Mouse (Mus musculus): ENCODE data around the gene Glyr1.

Glyr1 gene

DNA sequence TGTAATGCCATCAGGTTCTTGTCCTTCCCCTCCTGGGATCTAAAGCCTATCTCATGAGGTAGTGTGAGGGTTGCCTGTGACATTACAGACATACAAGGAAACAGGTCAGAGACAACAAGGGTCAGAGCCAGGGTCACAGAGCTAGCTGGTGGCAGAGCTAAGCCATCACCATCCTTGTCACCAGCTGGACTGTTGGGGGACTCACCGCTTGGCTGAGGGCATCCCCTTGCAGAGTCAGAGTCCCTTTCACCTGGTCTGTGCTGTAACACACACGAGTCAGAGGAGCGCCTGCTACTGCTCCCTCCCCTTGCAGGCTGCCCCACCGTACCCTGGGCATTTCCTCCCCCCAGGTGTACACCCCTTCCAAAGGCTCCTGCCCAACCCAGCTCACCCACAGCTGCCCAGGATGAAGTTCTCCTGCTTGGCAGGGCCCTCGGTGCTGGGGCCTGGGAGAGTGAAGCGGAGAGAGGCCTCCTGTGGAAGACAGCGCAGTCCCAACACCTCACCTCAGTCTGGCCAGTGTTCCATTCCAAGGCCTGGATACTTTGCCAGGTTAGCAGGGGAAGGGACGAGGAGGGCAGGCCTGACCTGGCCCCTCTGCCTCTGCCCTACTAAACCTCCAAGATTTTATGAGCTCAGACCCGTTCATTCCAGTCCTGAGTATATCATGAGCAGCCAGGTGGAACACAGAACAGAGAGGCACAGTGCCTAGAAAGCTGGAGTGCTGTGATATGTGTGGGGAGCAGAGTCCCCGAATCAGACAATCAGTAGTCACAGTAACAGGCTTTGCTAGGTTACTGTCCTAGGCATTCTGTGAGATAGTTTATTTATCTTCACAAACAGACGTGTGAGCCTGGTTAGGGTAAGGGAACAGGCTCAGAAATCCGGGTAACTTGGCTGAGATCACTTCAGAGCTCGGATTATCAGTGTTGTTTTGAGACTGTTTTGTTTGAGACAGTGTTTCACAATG is 37.3 kb downstream of the Glyr1 start:
- no peak for DNase-seq (ENCODE audit: low read depth in 2 of 2, low spot score in 2 of 2)

DNA sequence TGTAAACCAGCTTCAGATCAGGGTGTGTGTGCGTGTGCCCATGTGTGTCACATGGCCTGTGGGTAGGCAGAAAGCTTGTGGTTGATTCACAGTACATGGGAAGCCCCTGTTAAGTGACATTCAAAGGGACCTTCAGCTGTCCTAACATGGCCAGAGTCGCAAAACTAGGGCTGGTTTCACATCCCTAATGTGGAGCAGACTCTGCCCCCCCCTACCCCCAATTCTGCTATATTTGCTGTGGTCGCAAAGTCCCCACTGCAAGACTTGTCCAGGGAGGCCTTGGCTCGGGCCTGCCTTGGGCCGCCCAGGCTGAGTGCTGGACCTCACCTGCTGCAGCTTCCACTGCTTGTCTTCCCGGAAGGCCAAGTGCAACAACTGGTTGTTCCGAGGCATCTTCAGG is 38.4 kb downstream of the Glyr1 start:
- DNase-seq (ENCODE audit: low read depth in 2 of 2, low spot score in 2 of 2), result no peak

DNA sequence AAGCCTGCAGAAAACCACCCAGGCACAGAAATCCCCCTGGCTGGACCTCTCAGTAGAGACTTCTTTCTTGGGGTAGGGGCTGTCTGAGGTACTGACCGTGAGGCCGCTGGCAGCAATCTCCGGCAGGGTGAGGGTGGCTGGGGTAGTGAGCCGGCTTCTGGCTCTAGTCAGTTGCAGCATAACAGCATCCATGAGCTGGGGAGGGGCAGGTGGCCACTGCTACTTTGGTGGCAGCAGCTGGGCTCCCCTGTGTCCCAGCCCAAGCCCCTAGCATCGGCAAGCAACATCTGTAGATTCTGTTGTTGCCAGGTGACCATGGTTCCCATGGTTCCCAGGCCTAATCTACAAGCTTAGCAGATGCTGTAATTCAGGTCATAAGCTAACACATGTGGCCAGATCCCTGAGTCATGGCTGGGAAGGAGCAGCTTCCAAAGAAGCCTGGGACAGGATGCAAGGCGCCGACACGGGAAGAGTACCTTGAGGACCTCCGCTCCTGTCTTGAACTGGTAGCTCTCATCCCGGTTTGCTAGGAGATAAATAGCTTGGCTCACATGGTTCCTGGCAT is 39.2 kb downstream of the Glyr1 start:
- no peak for DNase-seq (ENCODE audit: low read depth in 2 of 2, low spot score in 2 of 2)

DNA sequence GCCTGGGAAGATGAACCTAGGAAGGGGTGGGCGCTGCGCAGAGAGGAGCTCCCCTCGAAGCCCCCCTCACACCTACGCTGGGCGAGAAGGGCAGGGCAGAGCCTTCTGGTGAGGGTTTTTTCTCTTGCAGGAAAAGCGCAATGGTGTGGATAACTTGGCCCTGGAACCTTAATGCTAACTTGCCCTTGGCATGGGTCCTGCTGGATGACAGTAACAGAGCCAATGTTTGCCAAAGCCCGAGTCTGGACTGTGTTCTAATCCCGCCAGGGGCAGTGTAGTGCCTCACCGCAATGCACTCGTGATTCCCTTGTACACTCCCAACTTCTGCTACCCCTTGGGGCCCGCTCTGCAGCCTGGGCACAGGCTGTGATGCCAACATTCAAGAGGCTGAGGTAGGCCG is 41.6 kb downstream of the Glyr1 start:
- no peak for DNase-seq (ENCODE audit: low read depth in 2 of 2, low spot score in 2 of 2)

DNA sequence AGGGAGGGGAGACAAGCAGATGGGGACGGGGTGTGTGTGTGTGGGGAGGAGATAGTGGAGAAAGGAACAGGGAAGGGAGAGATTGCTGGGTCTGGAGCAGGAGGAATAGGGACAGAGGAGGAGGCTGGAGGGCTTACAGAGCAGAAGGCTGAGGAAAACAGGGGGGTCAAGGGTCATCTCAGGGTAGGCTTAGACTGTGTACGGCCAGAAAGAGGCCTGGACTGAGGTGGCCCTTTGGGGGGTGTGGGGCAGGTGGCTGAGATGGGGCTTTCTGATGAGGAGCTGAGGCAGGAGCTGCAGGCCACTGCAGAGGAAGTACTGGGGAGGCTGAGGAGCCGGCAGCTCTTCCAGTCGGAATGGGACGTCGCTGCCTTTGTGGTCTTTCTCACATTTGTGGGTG is 42.2 kb downstream of the Glyr1 start:
- no peak for DNase-seq (ENCODE audit: low read depth in 2 of 2, low spot score in 2 of 2)

DNA sequence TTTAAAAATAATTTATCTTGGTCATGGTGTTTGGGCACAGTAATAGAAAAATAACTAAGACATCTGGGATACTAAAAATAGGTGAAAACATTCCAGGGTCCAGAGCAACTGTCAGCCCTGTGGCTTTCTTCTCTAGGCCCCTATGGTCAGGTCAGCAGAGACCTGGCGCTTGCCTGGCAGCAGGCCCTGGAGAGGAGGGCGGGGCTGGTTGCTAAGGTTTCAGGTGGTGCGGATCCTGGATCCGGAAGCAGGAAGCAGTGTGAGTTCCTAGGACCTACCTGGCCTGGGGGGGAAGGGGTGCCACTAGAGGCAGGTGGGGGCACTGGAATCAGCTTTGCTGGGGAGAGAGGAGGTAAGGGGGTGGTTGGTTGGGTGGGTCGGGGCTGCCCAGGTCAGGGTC is 42.6 kb downstream of the Glyr1 start, which contains the start of gene Smim22:
Gene Smim22, plus strand, starts transcription at position 222 of the 400 bp plus-strand sequence.
- DNase-seq (ENCODE audit: low read depth in 2 of 2, low spot score in 2 of 2), result no peak

DNA sequence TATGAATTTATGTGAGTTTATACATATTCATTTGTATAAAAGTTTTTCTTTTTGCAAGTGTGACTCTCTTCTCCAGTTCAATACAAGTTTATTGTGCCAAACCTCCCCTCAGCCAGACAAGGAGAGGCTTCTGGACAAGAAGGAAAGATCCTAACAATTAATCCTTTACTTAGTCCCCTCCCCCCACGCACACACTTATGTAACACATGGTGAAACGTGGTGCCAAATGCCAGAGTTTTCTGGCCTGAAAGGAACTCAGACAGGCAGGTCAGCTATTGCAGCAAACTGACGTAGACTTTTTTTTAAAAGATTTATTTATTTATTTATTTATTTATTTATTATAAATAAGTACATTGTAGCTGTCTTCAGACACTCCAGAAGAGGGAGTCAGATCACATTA is 49.1 kb downstream of the Glyr1 start:
- no peak for DNase-seq (ENCODE audit: low read depth in 2 of 2, low spot score in 2 of 2)

DNA sequence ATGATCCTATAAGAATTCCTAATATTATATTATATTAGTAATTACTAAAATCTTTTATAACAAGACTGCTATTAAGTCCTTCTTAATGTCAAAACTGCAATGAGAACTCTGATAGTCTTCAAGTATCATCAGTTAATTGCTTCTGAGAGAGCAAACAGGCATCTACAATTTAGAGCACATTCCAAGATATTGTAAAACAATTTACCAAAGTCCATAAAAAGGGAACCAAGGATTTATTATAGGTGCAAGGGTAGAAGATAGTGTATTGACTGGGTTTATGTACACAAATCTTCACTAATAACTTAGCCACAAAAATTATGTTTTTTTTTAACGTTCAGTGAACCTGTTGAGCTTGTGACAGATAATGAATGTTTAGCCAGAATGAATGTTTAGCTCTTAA is 50.7 kb downstream of the Glyr1 start:
- DNase-seq (ENCODE audit: low read depth in 2 of 2, low spot score in 2 of 2), result no peak

DNA sequence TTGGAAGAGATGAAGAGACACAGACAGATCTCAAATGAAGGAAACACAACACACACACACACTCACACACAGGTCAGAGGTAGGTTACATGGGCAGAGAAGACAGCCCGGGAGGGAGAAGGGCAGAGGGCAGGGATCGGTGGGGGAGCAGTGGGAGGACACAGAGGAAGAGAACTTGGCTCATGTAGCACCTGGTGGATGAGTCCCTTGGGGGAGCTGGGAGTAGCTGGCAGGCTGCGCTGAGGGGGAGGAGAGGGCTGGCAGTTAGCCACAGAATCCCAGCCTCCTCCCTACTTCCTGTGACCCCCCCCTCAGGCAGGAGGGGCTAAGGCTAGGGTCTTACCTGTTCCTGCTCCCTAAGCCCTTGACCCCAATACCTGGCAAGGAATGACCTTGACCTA is 52.1 kb downstream of the Glyr1 start, which contains the start of gene Sept12:
Gene Sept12, minus strand, starts transcription at position 300 of the 400 bp plus-strand sequence.
- DNase-seq (ENCODE audit: low read depth in 2 of 2, low spot score in 2 of 2), result no peak

DNA sequence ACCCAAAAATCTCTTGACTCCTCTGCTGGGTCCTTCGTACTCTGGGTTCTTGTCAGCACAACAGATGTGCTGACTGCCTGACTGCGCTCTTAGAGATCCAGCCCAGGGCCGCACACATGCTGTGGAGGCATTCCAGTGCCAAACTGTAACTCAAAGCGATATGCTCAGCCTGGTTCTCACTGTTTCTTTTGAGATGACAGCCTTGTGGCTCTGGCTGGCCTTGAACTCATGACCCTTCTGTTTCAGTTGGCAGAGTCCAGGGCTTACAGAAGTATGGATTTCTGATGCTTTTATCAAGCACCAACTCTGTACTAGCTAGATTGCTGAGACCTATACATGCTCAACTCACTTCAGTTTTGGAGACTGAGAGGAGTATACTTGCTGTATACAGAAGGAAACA is 56.4 kb downstream of the Glyr1 start:
- DNase-seq (ENCODE audit: low read depth in 2 of 2, low spot score in 2 of 2), result no peak

DNA sequence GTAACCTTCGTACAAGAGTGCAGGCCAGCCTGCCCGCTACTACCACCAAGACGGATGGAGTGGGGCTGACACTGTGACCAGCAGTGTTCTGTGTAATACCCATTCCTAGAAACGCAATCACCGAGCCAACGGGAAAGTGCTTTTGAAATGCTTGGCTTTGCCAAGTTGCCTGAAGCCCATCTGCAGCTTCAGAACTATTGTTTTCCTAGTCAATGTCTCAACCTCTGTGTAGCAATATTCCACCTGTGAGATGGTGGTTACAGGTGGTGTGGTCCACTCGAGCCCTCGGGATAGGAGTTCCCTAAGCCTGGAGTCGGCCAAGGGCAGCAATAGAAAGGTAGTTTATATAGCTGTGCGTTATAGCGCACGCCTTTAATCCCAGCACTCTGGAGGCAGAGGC is 64.9 kb downstream of the Glyr1 start:
- DNase-seq (ENCODE audit: low read depth in 2 of 2, low spot score in 2 of 2), result no peak

DNA sequence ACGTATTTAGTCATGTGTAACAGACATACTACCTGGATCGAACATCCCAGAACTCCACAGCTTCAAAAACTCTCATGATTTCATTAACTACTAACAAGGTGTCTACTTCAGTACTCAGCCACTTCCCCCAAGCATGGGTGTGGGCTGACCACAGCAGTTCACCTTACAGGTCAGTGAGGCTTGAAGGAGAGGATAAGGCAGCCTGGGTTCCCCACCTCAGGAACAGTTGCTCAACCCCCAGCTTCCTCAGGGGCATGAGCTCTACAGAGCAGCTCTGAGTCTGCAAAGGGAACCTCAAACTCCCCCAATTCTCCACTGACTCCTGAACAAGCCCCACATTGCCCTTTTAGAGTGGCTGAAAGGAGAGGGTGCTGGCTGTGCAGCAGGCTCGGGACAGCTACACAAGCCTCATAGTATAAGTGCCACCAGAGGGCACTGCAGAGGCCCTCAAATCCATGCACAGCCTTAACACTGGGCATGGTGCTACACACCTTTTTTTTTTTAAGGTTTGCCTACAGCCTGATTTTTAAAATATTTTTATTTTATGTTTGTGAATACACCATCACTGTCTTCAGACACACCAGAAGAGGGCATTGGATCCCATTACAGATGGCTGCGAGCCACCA is 69.8 kb downstream of the Glyr1 start:
- DNase-seq (ENCODE audit: low read depth in 2 of 2, low spot score in 2 of 2), result no peak

DNA sequence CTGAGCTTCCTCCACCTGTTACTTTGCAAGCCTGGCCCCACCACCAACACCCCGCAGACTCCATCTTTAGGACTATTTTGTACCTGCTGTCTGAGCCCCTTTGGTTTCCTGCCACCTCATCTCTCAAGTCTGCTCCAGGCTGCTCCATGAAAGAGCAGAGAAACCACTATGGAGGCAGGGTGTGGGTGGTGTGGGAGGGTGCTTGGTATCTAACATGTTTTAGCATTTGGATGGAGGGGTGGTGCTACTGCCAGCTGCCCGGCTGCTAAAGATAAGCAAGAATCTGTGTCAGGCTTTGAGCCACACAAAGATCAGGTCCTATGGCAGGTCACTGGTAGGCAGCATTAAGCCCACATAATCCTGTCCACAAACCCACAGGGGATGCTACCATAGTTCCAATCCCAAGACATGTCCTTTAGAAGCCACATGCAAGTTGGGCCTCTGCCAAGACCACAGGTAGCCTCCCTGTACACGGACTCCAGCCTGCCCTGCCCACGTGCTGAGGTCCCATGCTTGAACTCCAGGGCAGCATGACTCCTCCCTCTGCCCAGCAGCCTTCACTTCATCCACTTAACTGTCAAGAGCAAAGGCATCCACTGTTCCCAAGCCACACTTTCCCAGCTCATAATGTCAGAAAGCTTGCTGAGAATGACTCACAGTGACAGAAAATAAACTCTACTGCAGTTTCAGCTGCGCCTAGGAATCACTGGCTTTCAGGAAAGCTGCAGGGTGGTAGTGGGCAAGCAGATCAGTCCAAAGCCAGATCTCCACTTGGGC is 71.2 kb downstream of the Glyr1 start:
- no peak for DNase-seq (ENCODE audit: low read depth in 2 of 2, low spot score in 2 of 2)

DNA sequence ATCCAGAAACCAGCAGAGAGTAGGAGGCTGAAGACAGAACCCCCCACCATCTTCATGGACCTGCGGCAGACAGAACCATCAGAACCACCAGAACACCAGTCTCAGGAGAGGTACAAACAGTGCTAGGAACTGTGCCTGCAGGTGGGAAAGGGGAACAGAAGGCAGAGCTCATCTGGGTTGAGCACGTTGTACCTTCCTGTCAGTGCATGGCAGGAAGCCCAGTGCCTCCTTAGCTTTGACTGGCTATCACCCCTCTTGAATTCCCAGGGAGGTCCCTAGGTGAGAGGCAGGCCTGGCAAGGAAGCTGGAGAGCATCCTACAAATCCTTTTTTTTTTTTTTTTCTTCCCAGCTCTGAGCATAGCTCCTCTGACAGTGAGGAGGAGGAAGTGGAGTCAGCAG is 73.5 kb downstream of the Glyr1 start:
- DNase-seq (ENCODE audit: low read depth in 2 of 2, low spot score in 2 of 2), result no peak

DNA sequence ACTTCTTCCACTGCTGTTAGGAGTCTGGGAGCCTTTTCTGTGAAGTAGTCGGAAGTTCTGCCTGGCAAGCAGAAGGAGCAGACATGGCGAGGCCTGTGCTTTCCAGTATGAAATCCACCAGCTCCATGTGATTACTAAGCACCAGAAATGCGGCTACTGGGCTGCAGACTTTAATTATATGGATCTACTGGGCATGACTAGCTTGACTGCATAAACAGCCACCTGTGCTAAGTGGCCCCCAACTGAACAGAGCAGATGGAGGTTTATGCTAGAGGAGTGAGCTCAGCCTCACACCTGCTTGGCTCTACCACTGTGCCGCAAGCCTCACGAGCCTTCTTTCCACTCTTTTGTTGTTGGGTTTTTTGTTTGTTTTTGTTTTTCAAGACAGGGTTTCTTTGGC is 75.1 kb downstream of the Glyr1 start:
- no peak for DNase-seq (ENCODE audit: low read depth in 2 of 2, low spot score in 2 of 2)

DNA sequence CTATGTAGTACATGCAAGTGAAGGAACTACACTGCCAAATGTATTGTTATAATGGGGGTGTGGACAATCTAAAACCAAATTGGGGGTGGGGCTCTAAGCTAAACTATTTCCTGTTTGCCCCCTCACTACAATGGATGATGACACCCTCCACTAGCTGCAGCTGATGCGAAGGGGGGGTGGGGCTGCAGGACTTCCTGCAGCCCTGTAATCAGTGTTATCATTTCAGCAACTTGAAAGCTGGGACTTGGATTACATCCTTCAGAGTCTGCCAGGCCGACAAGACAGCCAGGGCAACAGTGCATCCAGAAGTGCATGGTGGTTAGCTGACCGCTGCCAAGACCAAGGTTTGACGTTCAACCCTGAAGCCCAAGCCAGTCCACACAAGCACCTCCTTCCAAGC is 78.0 kb downstream of the Glyr1 start:
- no peak for DNase-seq (ENCODE audit: low read depth in 2 of 2, low spot score in 2 of 2)

DNA sequence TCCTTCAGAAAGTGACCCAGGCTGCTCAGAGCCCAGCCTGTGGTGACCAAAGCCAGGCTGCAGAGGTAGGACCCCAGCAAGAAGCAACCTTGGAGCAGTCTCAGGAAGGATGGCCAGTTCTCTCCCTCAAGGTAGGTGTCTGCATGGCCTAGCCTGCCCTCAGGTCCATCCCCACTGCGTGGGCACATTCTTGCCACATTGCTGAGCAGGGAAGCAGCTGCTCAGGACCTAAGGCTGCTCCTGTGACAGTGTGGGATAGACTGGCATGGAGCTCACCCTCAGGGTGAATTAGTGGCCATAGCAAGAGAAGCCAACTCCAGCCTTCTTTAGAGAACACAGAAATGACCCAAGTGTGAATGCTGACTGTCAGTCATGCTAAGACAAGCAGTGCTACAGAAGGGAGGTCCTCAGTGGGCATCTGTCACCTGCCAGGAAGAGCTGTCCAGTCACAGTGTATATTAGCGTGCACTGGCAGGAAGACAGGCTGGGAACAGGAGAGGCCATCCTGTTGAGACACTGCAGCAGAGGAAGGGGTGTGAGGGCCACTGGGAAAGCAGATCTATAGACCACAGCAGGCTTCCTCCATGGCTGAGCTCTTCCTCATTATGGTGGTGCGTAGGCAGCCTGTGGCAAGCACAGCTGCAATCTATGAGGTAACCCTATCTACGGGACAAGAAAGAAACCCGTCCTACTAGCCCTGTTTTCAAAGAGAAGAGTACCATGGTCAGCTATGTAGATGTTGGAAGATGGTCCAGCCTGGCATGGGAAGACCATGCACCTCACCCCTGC is 80.4 kb downstream of the Glyr1 start:
- no peak for DNase-seq (ENCODE audit: low read depth in 2 of 2, low spot score in 2 of 2)

DNA sequence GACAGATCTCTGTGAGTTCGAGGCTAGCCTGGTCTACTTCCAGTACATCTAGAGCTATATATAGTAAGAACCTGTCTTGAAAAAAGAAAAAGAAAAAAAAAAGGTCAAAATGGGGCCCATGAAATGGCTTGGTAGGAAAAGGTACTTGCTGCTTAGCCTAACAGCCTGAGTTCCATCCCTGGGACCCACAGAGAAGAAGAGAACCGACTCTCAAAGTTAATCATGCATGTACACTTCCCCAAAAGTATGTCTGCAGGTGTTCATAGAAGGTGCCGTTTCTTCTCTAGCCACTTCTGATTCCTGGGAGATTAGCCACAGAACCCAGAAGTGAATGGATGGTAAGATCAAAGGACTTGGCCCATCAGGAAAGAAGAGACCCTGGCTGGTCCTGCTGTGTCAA is 81.2 kb downstream of the Glyr1 start:
- no peak for DNase-seq (ENCODE audit: low read depth in 2 of 2, low spot score in 2 of 2)

DNA sequence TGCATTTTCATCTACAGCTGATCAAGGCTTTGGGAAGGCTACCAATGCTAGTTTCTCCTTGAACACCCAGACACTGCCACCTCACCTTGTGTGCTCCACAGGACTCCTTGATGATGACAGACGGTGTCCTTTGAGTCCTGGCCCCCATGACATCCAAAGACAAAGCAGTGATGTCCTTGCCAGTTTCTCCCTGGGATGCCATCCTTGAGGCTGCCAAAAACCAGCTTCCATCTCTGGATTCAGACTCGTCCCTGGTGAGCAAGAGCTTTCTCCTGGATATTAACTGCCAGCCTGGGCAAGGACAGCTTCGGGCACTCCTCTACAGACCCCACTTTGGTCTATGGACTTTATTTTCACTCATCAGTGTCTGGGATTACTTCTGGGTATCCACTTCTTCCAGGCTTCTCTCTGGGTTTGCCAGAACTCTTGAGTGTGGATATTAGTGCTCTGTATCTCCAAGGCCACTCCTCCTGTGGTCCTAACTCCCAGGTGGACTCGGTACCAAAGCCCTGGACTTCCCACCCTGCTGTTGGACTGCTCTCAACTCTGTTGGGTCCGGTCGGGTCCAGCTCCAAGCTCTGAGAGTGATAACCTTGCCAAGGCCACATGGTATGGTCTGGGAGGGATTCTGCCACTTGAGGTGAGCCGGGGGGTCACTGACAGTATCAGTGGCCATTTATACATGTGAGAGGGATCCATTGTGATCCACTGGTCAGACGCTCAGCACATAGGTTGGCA is 84.1 kb downstream of the Glyr1 start:
- no peak for DNase-seq (ENCODE audit: low read depth in 2 of 2, low spot score in 2 of 2)

All from CD8-positive naive resting alpha-beta T cell, adult 2 months (primary cell).